Mouse (Mus musculus): ENCODE data around the gene Slfn1. TPM values are rescaled to one million over a fixed set of nuclear protein-coding genes. Genes with fewer than 3 reads are reported as not detected.

Slfn1 gene
- total RNA-seq (2015) (140 and 155 TPM in 2 replicates), total RNA-seq (2017) (239 TPM in 2 replicates)

GRCm38 (mm10) chr11:83116597-83117227, at the start of gene Slfn1:
Gene Slfn1 (plus strand): TSS chr11:83116849.
- peak; percentile 83 for ATAC-seq (ENCODE audit: poor library complexity, severe bottlenecking)

DNA sequence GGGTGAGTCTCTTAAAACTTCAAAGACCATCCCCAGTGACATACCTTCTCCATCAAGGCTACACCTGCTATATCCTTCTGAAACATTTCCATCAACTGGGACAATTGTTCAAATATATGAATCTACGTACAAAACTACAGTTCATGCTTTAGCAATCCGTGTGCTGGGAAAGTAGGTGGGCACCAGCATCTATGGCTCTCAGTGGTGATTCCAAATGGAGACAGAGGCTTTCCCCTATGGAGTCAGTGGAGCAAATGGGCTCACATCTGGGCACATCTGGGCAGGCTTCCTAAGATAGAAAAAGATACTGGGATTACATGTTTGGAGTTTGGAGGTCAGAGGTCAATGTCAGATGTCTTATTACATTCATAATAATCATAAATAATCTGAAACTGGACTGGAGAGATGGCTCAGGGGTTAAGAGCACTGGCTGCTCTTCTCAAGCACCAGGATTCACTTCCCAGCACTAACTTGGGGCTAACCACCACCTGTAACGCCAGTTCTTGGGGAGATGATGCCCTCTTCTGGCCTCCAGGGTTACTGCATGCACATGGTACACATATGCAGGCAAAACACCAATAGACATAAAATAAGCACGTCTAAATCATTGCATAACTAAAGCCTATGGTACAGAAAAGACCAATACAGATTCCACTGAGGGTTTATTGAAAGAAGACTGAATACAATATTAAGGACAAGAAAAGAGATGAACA, 48.5 kb upstream of the Slfn1 start:
- no peak for ATAC-seq (ENCODE audit: poor library complexity, severe bottlenecking)

DNA sequence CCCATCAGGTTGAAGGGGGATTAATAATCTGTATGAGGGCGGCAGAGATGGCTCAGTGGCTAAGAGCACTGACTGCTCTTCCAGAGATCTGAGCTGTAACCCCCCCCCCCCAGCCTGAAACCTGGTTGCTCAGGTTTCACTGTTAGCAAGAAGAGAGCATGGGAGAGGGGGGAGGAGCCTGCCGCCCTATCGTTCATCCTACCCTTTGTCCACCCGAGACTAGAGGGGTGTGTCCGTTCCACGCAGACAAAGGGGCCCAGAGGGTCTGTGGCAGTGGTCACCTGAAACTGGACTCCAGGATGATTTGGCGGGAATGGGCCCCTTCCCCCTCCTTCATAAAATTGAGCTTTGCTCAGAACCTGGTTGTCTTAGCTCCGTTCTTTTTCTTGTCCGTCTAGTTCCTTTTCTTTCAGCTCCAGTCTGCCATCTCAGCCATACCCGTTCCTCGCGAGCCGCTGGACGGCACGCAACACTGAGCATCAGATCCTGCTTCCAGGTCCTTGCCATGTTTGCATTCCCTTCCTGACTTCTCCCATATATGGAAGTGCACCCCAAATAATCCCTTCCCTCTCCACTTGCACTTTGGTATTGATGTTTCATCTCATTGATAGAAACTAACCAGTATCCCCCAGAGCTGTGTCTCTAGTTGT, 46.2 kb upstream of the Slfn1 start:
- no peak for ATAC-seq (ENCODE audit: poor library complexity, severe bottlenecking)

GRCm38 (mm10) chr11:83077714-83078422, 38.8 kb upstream of the Slfn1 start:
- peak; percentile 93 for ATAC-seq (ENCODE audit: poor library complexity, severe bottlenecking)

GRCm38 (mm10) chr11:83078423-83079140, 38.1 kb upstream of the Slfn1 start:
- ATAC-seq (ENCODE audit: poor library complexity, severe bottlenecking) = peak; percentile 20

- no peak for ATAC-seq (ENCODE audit: poor library complexity, severe bottlenecking)
Measured at GRCm38 (mm10) chr11:83079487-83080199, 37.0 kb upstream of the Slfn1 start.

GRCm38 (mm10) chr11:83082741-83083473, 33.7 kb upstream of the Slfn1 start:
- peak; percentile 62 for ATAC-seq (ENCODE audit: poor library complexity, severe bottlenecking)

- ATAC-seq (ENCODE audit: poor library complexity, severe bottlenecking) = no peak
Measured at GRCm38 (mm10) chr11:83084161-83084560, 32.5 kb upstream of the Slfn1 start.

DNA sequence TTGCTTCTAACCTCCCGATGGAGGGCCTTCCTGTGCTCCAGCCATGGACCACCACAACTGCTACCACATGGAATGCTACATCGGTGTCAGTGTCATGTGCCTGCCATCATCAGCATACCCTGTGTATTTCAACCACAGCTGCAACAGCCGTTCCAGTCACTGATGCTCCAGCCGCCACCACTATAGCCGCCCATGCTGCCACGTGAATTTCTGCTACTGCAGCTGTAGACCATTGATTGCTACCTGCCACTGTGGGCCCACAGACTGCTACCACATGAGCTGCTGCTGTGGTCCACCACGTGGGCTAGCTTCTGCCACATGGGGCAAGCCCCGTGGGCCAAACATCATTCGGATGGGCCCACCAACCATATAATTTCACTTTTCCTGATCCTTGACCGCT, 31.9 kb upstream of the Slfn1 start:
- ATAC-seq (ENCODE audit: poor library complexity, severe bottlenecking) = no peak

- ATAC-seq (ENCODE audit: poor library complexity, severe bottlenecking) = peak; percentile 43; the same call in 1 of the 2 replicates
Measured at GRCm38 (mm10) chr11:83115138-83115537, 1.5 kb upstream of the Slfn1 start.

DNA sequence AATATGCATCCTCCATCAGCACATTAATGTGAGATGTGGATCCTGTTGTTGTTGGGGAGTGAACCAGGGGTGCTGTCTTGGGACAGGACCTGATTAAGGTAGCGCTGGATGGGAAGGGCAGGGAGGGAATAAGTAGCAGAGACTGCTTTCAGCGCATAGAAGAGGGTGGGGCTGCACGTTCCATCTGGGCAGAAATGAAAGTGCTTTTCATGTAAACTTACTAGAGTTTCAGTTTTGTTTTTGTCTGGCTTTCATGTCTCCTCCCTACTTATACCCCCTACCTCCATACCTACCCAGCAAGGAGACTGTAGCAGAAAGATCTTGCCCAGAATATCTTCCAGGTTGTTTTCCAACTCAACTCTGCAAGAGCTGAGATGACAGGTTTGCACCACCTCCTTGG, 1.4 kb downstream of the Slfn1 start:
- peak; percentile 43; the same call in 1 of the 2 replicates for ATAC-seq (ENCODE audit: poor library complexity, severe bottlenecking)

GRCm38 (mm10) chr11:83121131-83121685, 4.6 kb downstream of the Slfn1 start:
- no peak for ATAC-seq (ENCODE audit: poor library complexity, severe bottlenecking)

GRCm38 (mm10) chr11:83123198-83123597, 6.5 kb downstream of the Slfn1 start:
- ATAC-seq (ENCODE audit: poor library complexity, severe bottlenecking) = no peak

- ATAC-seq (ENCODE audit: poor library complexity, severe bottlenecking) = peak; percentile 95
Measured at GRCm38 (mm10) chr11:83124906-83125305, 8.3 kb downstream of the Slfn1 start.

DNA sequence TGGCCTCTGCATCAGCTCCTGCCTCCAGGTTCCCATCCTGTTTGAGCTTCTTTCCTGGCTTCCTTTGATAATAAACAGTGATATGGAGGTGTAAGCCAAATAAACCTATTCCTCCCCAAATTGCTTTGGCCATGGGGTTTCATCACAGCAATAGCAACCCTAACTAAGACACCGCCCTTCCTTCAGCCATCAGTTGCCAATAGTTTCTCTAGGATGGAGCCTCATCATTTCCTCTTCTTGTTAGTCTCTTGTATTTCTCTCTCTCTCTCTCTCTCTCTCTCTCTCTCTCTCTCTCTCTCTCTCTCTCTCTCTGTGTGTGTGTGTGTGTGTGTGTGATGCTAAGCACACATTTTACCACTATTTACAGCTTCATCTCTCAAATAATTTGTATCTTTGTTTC, 9.0 kb downstream of the Slfn1 start:
- peak; percentile 70; the same call in 1 of the 2 replicates for ATAC-seq (ENCODE audit: poor library complexity, severe bottlenecking)

DNA sequence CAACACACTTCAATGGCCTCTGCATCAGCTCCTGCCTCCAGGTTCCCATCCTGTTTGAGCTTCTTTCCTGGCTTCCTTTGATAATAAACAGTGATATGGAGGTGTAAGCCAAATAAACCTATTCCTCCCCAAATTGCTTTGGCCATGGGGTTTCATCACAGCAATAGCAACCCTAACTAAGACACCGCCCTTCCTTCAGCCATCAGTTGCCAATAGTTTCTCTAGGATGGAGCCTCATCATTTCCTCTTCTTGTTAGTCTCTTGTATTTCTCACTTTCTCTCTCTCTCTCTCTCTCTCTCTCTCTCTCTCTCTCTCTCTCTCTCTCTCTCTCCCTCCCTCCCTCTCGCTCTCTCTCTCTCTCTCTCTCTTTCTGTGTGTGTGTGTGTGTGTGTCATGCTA, 20.6 kb downstream of the Slfn1 start:
- ATAC-seq (ENCODE audit: poor library complexity, severe bottlenecking) = peak; percentile 68

GRCm38 (mm10) chr11:83148939-83149338, 32.3 kb downstream of the Slfn1 start:
- ATAC-seq (ENCODE audit: poor library complexity, severe bottlenecking) = peak; percentile 72
